Mouse (Mus musculus) ES-Bruce4 (cell line): Measurements from ENCODE around the gene Phactr1.

Experiments used
- CTCF ChIP-seq: IDR thresholded peaks from one replicate; pipeline ENCODE4 v1.8.1; 2011; ENCODE audit warnings: low read depth, low read length
- POLR2A ChIP-seq: IDR thresholded peaks from one replicate; pipeline ENCODE4 v1.8.1; 2011; ENCODE audit warnings: low read length; ENCODE audit not compliant: insufficient read depth

- TF ChIP-seq CTCF (no peak), POLR2A (no peak)
Observed at GRCm38 (mm10) chr13:43075456-43075855, 395.0 kb downstream of the Phactr1 start.
